Mouse (Mus musculus) liver, adult 2 months (tissue): Measurements from ENCODE around the gene Ppm1h.
"Not testable (repeated sequence)": the region's sequence is repeated elsewhere in the genome, so short reads cannot be mapped to it uniquely, and the experiment has no call there.

Source experiments
- CTCF ChIP-seq: fragments of 200-500 bp; IDR thresholded peaks from 2 replicates; pipeline ENCODE4 v1.5.1; 2011; ENCODE audit warnings: low read depth, low read length, control low read depth
- POLR2A ChIP-seq: fragments of 200-500 bp; IDR thresholded peaks from 2 replicates; pipeline ENCODE4 v1.6.1; 2011; ENCODE audit warnings: low read length, control low read depth; ENCODE audit not compliant: insufficient read depth; ENCODE audit errors: extremely low read depth

DNA sequence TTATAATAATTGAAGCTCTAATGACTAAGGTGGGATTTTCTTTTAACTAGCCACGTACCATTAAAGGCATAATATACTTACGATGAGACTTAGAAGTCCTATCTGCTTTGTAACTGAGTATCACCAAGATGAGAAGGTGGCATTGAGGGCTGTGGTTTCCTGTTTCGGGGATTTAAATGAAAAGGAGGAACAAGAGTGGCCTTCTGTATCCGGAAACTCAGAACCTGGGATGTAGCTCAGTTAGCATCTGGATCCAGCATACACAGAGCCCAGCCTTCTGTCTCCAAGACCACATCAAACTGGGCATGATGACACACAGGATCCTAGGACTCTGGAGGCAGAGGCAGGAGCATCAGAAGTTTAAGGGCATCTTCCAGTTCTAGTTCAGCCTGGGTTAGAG lies 258.8 kb downstream of the Ppm1h start:
- TF ChIP-seq CTCF, POLR2A: not testable (repeated sequence)
